Mouse (Mus musculus): ENCODE results near the gene Lag3. TPM values are rescaled to one million over a fixed set of nuclear protein-coding genes. Genes with fewer than 3 reads are reported as not detected.

Lag3 gene
- polyA plus RNA-seq, 1 experiment from 2014 or later, result 2.6 TPM

DNA sequence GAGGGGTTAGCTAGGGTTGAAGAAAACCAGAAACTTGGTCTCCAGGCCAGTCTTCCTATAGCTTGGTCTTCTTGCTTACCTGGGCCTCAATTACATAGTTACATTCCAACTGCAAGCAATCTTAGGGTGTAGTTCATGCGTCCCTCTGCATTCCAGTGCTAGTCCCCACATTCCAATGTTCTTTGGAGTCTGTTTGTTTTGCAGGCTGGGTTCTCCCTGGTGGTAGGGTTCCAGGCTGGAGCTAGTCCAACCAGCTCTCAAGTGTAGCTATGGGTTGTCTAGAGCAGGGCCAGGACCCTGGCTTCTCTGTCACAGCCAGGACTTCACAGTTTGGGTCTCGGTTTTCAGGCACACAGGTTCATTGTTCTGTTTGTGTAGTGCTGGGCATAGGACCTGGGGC is 26.0 kb upstream of the Lag3 start:
- Histone ChIP-seq H3K36me3 (ENCODE audit: control insufficient read depth, insufficient read depth, low read length) (peaks cover 31% of the 10 kb centered on the region), H3K9ac (replicated peaks; ENCODE audit: low read depth, low read length) (no peak overlapping the region), H3K9me3 (ENCODE audit: control insufficient read depth, low read length) (no peaks in the 10 kb centered on the region), H3K4me3 (ENCODE audit: low read depth, low read length) (no peak overlapping the region), H3K27ac (ENCODE audit: low read depth, low read length) (no peak overlapping the region), H3K4me1 (ENCODE audit: control insufficient read depth, insufficient read depth, low read length) (peaks cover 4% of the 10 kb centered on the region), H3K27me3 (ENCODE audit: control insufficient read depth, insufficient read depth, low read length) (no peaks in the 10 kb centered on the region), H3K4me2 (ENCODE audit: low read depth, low read length) (no peak overlapping the region)
- ATAC-seq (ENCODE audit: low read depth), result no peak
- 90% methylated on average over 2 of the region's 2 CpGs for WGBS

DNA sequence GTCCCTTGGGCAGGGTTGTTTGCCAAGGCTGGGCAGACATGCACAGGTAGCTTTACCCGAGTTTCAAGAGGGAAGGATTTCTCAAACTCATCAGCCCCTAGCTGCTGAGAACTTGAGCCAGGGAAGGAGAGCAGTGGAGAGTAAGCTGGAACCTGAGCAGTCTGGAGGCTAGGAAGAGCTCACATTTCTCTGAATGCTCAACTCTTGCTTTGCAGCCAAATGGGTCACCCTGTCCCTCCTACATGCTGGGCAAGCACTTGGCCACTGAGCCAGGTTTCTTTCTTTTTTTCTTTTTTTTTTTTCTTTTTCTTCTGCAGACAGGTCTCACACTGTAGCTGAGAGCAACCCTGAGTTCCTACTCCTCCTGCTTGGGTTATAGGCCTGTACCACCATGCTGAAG is 25.2 kb upstream of the Lag3 start:
- WGBS, result 80% methylated on average over 1 of the region's 1 CpGs
- Histone ChIP-seq H3K27me3 (ENCODE audit: control insufficient read depth, insufficient read depth, low read length) (no peaks in the 10 kb centered on the region), H3K9me3 (ENCODE audit: control insufficient read depth, low read length) (no peaks in the 10 kb centered on the region), H3K4me2 (ENCODE audit: low read depth, low read length) (no peak overlapping the region), H3K9ac (replicated peaks; ENCODE audit: low read depth, low read length) (no peak overlapping the region), H3K27ac (ENCODE audit: low read depth, low read length) (no peak overlapping the region), H3K4me1 (ENCODE audit: control insufficient read depth, insufficient read depth, low read length) (peaks cover 8% of the 10 kb centered on the region), H3K4me3 (ENCODE audit: low read depth, low read length) (no peak overlapping the region), H3K36me3 (ENCODE audit: control insufficient read depth, insufficient read depth, low read length) (peaks cover 31% of the 10 kb centered on the region)
- no peak for ATAC-seq (ENCODE audit: low read depth)

DNA sequence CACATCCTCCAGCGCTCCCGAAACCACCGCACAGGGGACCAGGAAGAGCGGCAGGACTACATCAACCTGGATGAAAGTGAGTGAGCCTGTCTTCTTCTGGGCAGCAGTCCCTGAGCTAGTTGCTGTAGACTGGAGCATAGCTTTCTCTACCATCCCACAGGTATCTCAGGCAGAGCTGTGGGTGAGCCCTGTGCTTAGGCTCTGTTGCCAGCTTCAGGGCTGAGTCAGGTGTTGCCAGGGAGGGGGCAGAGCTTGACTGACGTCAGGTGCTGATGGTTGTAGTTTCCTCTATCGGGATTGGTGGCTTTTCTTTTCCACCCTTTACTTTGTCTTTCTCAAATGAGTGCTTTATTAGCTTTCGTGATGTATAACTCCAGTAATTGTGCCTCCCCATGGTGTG is 23.2 kb upstream of the Lag3 start:
- H3K36me3 ChIP-seq (ENCODE audit: control insufficient read depth, insufficient read depth, low read length), result peaks cover 31% of the 10 kb centered on the region
- H3K27me3 ChIP-seq (ENCODE audit: control insufficient read depth, insufficient read depth, low read length), result no peaks in the 10 kb centered on the region
- 97% methylated on average over 7 of the region's 7 CpGs for WGBS
- no peak overlapping the region for H3K4me3 ChIP-seq (ENCODE audit: low read depth, low read length)
- H3K4me1 ChIP-seq (ENCODE audit: control insufficient read depth, insufficient read depth, low read length), result peaks cover 16% of the 10 kb centered on the region
- no peak overlapping the region for H3K4me2 ChIP-seq (ENCODE audit: low read depth, low read length)
- no peak for ATAC-seq (ENCODE audit: low read depth)
- H3K27ac ChIP-seq (ENCODE audit: low read depth, low read length), result no peak overlapping the region
- no peaks in the 10 kb centered on the region for H3K9me3 ChIP-seq (ENCODE audit: control insufficient read depth, low read length)
- no peak overlapping the region for H3K9ac ChIP-seq (replicated peaks; ENCODE audit: low read depth, low read length)

DNA sequence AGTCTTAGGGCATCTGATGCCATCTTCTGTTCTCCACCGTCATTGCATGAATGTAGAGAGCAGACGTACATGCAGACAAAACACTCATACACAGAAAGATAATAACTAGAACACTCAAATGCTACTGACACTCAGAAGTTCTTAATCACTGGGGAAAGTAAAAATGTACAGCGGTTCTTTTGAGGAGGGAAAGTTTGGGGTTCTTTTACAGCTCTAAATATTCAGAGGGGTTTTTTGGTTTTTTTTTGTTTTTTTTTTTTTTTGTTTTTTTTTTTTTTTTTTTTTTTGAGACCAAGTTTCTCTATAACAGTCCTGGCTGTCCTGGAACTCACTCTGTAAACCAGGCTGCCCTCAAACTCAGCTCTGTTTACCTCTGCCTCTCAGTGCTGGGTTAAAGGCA is 21.6 kb upstream of the Lag3 start:
- Histone ChIP-seq H3K36me3 (ENCODE audit: control insufficient read depth, insufficient read depth, low read length) (peaks cover 28% of the 10 kb centered on the region), H3K27ac (ENCODE audit: low read depth, low read length) (no peak overlapping the region), H3K4me3 (ENCODE audit: low read depth, low read length) (peak overlapping the region; percentile 94; the same call in 1 of the 2 replicates), H3K4me2 (ENCODE audit: low read depth, low read length) (peak overlapping the region; percentile 91; the same call in 1 of the 2 replicates), H3K9ac (replicated peaks; ENCODE audit: low read depth, low read length) (no peak overlapping the region), H3K27me3 (ENCODE audit: control insufficient read depth, insufficient read depth, low read length) (no peaks in the 10 kb centered on the region), H3K4me1 (ENCODE audit: control insufficient read depth, insufficient read depth, low read length) (peaks cover 16% of the 10 kb centered on the region), H3K9me3 (ENCODE audit: control insufficient read depth, low read length) (no peaks in the 10 kb centered on the region)
- 86% methylated on average over 3 of the region's 3 CpGs for WGBS
- no peak for ATAC-seq (ENCODE audit: low read depth)

DNA sequence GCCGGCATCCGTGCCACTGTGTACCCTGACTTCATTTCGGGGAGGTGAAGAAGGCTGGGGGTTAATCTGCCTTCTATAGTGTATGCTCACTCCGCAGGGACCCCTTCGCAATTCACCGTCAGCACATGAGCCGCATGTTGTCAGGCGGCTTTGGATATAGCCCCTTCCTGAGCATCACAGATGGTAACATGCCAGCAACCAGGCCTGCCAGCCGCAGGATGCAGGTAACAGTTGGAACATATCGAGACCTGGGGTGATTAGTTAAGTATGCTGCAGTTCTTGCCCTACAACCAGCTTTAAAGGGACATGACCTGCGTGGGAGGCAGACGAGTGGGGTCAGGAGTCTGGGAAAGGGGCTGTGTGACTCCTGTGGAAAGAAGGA is 20.8 kb upstream of the Lag3 start:
- WGBS, result 46% methylated on average over 12 of the region's 12 CpGs
- H3K27ac ChIP-seq (ENCODE audit: low read depth, low read length), result peak overlapping the region; percentile 97
- peak overlapping the region; percentile 91 for H3K4me2 ChIP-seq (ENCODE audit: low read depth, low read length)
- peaks cover 28% of the 10 kb centered on the region for H3K36me3 ChIP-seq (ENCODE audit: control insufficient read depth, insufficient read depth, low read length)
- no peaks in the 10 kb centered on the region for H3K27me3 ChIP-seq (ENCODE audit: control insufficient read depth, insufficient read depth, low read length)
- H3K4me3 ChIP-seq (ENCODE audit: low read depth, low read length), result peak overlapping the region; percentile 94
- no peak for ATAC-seq (ENCODE audit: low read depth)
- no peaks in the 10 kb centered on the region for H3K9me3 ChIP-seq (ENCODE audit: control insufficient read depth, low read length)
- peaks cover 16% of the 10 kb centered on the region for H3K4me1 ChIP-seq (ENCODE audit: control insufficient read depth, insufficient read depth, low read length)
- H3K9ac ChIP-seq (replicated peaks; ENCODE audit: low read depth, low read length), result peak overlapping the region; percentile 93

DNA sequence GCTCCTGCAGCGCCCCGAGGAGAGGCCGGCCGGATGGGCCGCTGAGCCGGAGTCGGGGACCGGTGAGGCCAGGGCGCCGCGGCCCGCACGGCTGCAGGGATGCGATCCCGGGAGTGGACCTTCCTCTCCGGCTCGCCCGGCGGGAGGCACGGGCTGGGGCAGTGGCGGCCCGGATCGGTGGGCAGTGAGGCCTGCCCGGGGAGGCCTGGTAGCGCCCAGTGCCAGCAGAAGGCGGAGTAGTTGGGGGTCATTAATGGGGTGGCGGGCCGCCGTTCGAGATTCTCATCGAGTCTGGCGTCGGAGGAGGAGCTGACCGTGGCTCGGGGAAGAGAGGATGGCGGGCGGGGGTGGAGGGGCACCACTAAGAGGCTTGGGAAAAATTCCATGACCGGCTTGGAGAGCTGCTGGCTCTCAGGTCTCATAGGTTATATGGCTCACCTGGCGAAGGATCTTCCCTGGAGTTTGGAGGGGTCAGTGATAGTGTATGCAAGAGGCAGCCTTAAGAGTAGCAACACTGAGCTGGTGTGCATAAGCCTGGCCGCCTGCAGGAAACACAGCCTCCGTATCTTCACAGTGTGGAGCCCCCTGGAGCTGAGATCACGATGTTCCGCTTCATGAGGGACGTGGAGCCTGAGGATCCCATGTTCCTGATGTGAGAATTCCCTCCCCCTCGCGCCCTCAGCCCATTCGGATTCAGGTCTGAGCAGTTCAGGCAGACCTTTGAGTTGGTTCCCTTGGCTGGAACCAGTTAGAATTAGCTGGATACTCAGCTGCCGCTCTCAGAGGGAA is 20.2 kb upstream of the Lag3 start:
- peak overlapping the region; percentile 94 for H3K4me3 ChIP-seq (ENCODE audit: low read depth, low read length)
- peaks cover 16% of the 10 kb centered on the region for H3K4me1 ChIP-seq (ENCODE audit: control insufficient read depth, insufficient read depth, low read length)
- peak overlapping the region; percentile 97 for H3K27ac ChIP-seq (ENCODE audit: low read depth, low read length)
- peak overlapping the region; percentile 91 for H3K4me2 ChIP-seq (ENCODE audit: low read depth, low read length)
- H3K36me3 ChIP-seq (ENCODE audit: control insufficient read depth, insufficient read depth, low read length), result peaks cover 26% of the 10 kb centered on the region
- no peaks in the 10 kb centered on the region for H3K9me3 ChIP-seq (ENCODE audit: control insufficient read depth, low read length)
- H3K9ac ChIP-seq (replicated peaks; ENCODE audit: low read depth, low read length), result peak overlapping the region; percentile 93
- no peaks in the 10 kb centered on the region for H3K27me3 ChIP-seq (ENCODE audit: control insufficient read depth, insufficient read depth, low read length)
- 2% methylated on average over 34 of the region's 48 CpGs for WGBS
- ATAC-seq (ENCODE audit: low read depth), result peak; percentile 46

DNA sequence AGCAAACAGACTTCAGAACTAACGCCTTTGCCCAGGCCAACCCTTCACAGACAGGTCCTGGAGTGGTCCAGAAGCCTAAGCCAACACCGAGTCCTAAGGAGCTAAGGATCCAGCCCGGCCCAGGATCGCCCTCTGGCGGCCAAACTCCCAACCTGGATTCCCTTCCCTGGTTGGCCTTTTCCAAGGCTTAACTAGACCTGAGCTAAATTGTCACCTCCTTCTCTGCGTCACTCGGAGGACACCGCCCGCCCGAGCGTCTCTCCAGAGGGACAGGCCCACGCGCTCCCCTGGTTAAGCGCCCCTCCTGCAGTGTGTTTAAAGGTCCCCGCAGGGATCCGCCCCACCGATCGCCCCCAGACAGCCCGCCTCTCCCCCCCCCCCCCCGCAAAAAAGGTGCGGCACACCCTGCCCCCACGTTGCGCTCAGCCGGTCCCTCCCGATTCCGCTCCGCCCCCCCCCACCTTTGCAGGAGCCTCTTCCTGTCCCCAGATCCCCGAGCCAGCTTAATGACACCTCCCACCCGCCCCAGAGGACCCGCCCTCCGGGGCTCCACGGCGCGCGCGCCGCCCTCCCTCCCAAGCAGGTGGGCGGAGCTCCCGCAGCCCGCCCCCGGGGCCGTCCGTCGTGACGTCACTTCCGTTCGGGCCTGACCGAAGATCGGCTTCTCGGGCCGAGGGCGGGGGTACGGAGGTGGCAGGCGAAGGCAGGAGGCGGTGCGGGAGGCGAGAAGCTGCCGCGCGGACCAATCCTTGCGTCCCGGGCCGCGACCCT is 19.4 kb upstream of the Lag3 start, which contains the start of gene Mlf2:
TSS of gene Mlf2 (plus strand) at position 633 of the 771 bp plus-strand sequence.
- no peaks in the 10 kb centered on the region for H3K9me3 ChIP-seq (ENCODE audit: control insufficient read depth, low read length)
- H3K27ac ChIP-seq (ENCODE audit: low read depth, low read length), result peak within 1 kb of the TSS; percentile 97
- ATAC-seq (ENCODE audit: low read depth), result peak; percentile 95
- peak within 1 kb of the TSS; percentile 93 for H3K9ac ChIP-seq (replicated peaks; ENCODE audit: low read depth, low read length)
- H3K36me3 ChIP-seq (ENCODE audit: control insufficient read depth, insufficient read depth, low read length), result peaks cover 18% of the 10 kb centered on the region; the same call in 1 of the 2 replicates
- peaks cover 16% of the 10 kb centered on the region for H3K4me1 ChIP-seq (ENCODE audit: control insufficient read depth, insufficient read depth, low read length)
- WGBS, result under 1% methylated on average over 45 of the region's 64 CpGs
- peak within 1 kb of the TSS; percentile 94 for H3K4me3 ChIP-seq (ENCODE audit: low read depth, low read length)
- peak within 1 kb of the TSS; percentile 91 for H3K4me2 ChIP-seq (ENCODE audit: low read depth, low read length)
- no peaks in the 10 kb centered on the region for H3K27me3 ChIP-seq (ENCODE audit: control insufficient read depth, insufficient read depth, low read length)

DNA sequence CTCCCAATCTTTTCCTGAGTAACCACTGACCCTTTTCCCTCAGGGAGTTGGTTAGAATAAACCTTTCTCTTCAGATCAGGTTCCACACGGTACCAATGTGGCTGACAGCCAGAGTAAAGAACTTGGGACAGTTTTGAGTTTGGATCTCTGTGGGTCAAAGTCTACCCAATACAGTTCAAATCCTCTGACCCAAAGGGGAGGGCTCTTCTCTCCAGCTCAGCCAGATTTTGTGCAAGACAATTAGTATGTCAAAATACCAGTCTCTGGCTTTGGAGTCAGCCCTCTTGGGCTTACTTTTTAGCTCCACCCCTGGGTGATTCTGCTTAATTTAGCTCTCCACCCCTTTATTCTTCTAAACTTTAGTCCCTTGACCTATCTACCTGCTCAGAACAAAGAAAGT is 18.7 kb upstream of the Lag3 start:
- no peak for ATAC-seq (ENCODE audit: low read depth)
- peak overlapping the region; percentile 93 for H3K9ac ChIP-seq (replicated peaks; ENCODE audit: low read depth, low read length)
- H3K27ac ChIP-seq (ENCODE audit: low read depth, low read length), result peak overlapping the region; percentile 97
- peaks cover 16% of the 10 kb centered on the region for H3K4me1 ChIP-seq (ENCODE audit: control insufficient read depth, insufficient read depth, low read length)
- H3K9me3 ChIP-seq (ENCODE audit: control insufficient read depth, low read length), result no peaks in the 10 kb centered on the region
- peak overlapping the region; percentile 94 for H3K4me3 ChIP-seq (ENCODE audit: low read depth, low read length)
- peaks cover 14% of the 10 kb centered on the region; the same call in 1 of the 2 replicates for H3K36me3 ChIP-seq (ENCODE audit: control insufficient read depth, insufficient read depth, low read length)
- H3K27me3 ChIP-seq (ENCODE audit: control insufficient read depth, insufficient read depth, low read length), result no peaks in the 10 kb centered on the region
- WGBS, result 36% methylated on average over 1 of the region's 1 CpGs
- H3K4me2 ChIP-seq (ENCODE audit: low read depth, low read length), result peak overlapping the region; percentile 91; the same call in 1 of the 2 replicates

DNA sequence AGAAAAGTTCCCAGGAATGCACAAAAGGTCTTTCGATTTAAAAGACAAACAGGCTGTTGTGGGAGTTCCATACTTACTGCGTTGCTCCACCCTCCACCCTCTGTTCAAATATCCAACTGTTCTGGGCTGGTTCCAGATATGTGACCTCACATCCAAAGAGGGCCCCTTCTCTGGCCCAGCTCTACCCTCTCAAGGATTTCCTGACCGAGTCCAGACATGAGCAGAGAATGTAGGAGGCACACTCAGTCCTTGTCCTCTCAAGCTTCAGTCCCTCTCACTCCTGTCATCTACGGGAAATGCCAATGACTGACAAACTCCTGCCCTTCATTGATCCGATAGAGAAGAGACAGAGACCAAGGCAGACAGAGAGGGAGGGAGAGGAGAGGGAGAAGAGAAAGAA is 14.4 kb upstream of the Lag3 start:
- ATAC-seq (ENCODE audit: low read depth), result no peak
- no peaks in the 10 kb centered on the region for H3K9me3 ChIP-seq (ENCODE audit: control insufficient read depth, low read length)

More for the DNA sequence above, 14.4 kb upstream of the Lag3 start:
- Histone ChIP-seq H3K4me1 (ENCODE audit: control insufficient read depth, insufficient read depth, low read length) (peaks cover 8% of the 10 kb centered on the region; the same call in 1 of the 2 replicates), H3K4me2 (ENCODE audit: low read depth, low read length) (no peak overlapping the region), H3K4me3 (ENCODE audit: low read depth, low read length) (no peak overlapping the region), H3K27ac (ENCODE audit: low read depth, low read length) (no peak overlapping the region), H3K9ac (replicated peaks; ENCODE audit: low read depth, low read length) (no peak overlapping the region), H3K36me3 (ENCODE audit: control insufficient read depth, insufficient read depth, low read length) (no peaks in the 10 kb centered on the region), H3K27me3 (ENCODE audit: control insufficient read depth, insufficient read depth, low read length) (no peaks in the 10 kb centered on the region)
- 57% methylated on average over 5 of the region's 5 CpGs for WGBS
